Mouse (Mus musculus) kidney, adult 18-20 months (tissue): ENCODE data around the gene Ces1g.

Source experiments
- DNase-seq: peaks from one replicate; pipeline ENCODE4 v3.0.0; 2021

Ces1g gene

DNA sequence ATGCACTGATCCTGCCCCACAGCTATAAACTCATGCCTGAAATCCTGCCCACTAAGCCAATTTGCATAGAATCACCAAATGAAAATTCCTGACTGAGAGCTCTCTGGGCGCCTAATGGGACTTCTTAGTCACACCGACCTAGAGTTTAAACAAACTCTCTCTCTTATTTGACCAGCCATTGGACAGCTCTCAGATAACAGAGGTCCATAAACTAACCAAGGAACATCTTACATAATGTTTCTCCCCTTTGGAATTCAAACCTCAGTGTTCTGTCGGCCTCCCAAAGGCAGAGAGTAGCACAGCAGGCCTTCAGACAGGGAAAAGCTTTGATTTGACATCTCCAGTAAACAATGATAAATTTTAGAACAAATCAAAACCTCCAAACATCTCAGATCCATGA is at the start of gene Ces1g:
Gene Ces1g, minus strand, starts transcription at position 102 of the 400 bp plus-strand sequence.
- DNase-seq = no peak

DNA sequence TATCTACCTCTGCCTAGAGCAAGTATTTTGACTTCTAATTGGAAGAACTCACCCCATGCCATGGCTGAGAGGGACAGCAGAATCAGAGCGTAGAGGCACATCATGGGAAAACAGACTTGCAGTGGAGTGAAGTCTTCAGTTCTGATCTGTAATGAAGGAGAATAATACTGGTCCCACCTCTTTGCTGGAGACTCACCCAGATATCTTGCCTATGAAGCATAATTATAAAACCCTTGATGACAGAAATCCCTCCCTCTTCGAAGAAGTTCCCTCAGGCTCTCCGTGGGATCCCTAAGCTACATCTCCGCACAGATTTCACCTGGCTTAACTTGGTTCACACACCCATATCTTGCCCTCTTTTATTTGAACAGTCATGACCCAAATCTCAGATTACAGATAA is 42.5 kb upstream of the Ces1g start, which contains the start of gene Ces1h:
Gene Ces1h, minus strand, starts transcription at position 101 of the 400 bp plus-strand sequence.
- DNase-seq = no peak

DNA sequence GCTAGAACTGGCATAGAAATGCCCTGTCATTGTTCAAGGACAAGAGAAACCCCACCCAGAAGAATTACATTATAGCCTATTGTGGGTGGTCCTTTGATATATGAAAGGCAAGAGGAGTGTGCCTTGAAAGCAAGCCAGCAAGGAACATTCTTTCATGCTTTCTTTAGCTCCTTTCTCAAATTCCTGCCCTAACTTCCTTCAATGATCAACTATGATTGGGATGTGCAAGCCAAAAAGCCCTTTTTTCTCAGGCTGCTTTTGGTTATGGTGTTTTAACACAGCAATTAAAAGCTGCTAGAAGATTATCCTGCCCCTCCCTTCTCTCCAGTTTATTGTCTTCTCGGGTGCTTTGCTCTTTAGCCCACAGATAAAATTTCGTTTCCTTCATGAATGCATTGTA is 32.4 kb upstream of the Ces1g start:
- DNase-seq = no peak

DNA sequence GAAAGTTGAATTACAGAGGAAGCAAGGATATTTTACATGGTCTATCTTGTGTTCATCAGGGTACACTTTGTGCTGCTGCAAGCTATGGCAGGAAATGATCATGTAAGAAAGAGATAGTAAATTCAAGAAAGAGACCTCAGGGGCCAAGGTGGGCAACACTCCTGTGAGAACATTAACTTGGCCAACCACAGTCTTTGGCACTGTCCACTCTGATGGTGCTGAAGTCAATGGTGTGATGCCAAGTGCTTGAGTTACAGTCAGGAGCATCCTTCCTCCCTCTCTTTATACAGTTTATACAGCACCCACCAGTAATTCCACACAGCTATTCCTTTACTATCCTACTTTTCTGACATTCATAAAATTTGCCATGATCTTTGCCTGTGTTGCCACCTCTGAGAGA is 23.0 kb upstream of the Ces1g start:
- no peak for DNase-seq

DNA sequence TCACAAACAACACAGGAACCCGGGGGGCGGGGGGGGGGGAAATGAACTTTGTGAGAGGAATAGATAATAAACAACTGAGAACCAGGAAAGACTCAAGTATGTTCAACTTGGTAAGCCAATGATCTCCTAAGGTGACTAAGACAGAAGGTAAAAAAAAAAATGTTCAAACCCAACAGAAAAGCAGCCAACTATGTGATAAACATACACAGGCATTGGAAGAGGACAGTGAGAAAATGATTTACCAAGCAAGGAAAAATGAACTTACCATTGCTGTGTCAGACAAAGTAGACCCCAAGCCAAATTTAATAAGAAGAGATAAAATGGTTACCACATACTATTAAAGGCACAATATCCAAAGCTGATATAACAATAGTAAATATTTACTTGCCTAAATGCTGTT is 2.4 kb upstream of the Ces1g start:
- no peak for DNase-seq

DNA sequence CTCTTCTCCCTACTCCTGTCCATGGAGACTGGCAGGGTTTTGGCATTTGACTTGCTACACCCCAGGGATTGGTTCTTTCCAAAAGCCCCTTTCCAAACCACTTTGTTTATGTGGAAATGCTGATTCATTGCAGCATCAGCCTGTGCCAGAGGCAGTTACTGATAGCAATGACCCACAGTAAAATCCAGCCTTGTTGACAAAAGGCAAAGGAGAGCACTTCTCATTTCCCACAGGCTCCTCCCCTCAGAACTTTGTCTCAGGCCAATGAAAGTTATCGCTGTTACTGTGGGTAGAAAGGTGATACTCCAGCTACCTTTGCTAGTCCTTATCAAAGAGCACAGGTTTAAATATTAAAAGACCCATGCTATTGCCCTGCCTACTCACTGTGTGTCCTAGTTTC is 4.4 kb downstream of the Ces1g start:
- DNase-seq = no peak

DNA sequence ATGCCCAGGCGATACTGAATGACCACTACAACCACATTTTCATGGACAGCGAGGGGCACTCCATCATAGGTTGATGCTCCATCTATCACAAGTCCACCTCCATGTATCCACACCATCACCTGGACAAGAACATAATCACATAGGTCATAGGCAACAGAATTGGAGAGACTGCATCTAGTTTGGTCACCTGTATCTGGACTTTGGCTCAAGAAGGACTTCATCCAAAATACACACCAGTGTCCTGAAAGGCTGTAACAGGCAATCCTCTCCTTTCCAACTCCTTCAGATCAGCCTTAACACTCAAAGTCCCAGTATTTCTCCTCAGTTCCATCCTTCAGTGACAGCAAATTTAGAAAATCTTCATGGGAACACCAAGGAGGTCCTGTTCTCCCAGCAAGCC is 6.0 kb downstream of the Ces1g start:
- no peak for DNase-seq

DNA sequence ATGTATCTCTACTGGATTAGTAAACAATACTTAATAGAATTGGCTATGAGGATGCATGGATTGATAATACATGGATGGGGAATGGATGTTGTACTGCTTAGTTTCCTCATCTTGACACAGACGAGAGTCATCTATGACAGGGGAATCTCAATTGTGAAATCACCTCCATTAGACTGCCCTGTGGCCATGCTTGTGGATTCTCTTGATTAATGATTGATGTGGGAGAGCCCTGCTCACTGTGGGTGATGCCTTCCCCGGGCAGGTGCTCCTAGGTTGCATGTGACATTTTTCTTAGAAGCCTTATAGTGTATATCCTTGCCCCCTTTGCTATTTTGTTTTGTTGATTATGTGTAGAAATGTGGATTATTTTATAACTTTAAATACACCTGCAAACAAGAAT is 12.0 kb downstream of the Ces1g start:
- no peak for DNase-seq

DNA sequence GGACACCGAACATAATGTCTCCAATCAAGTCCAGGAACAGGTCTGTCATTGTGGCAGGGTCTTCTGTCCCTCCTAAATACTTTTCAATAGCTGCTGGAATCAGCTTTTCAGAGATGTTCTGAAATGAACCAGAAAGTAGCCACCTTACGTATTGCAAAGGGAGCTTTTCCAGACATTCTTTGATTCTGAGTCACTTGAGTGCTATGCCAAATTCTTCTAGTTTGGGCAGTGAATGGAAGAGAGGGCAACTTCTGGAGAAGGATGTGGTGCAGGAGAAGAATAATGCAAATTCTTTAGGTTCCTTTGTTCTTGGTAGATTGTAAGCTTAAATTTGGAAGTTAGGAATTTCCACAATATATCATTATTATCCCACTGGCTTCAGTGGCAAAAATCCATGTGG is 20.1 kb downstream of the Ces1g start:
- no peak for DNase-seq

DNA sequence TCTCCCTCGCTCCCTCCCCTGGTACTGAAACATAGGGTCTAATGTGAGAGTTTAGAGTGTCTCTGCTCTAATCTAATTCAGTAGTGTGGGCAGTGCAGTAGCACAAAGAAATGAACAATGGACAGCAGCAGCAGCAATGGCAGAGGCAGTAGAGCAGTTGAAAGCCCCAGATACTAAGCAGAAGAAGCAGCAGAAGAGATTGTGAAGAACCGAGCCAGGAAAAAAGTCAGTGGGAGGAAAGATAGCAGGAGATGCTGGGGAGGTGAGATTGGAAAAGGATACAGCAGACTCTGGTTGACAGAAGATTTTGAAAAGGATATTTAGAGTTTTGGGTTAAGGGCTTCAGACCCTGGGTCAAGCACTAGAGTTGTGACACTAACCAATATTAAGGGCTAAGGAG is 21.6 kb downstream of the Ces1g start:
- DNase-seq = no peak

DNA sequence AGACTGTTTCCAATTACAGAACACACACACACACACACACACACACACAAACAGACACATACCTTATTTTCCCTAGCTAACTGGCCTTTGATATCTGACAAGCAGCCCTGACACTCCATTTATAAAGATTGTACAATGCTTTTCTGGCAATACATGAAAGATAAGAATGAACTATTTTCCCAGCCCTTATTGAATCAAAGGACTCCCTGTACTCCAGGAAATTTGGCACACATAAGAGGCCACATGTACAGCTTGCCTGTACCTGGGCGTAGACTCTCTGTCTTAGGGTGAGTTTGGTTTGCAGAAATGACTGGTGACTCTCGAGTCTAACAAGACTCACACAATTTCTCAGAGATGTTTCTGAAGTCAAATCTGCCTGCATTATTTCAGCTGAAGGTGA is 53.2 kb downstream of the Ces1g start:
- no peak for DNase-seq

DNA sequence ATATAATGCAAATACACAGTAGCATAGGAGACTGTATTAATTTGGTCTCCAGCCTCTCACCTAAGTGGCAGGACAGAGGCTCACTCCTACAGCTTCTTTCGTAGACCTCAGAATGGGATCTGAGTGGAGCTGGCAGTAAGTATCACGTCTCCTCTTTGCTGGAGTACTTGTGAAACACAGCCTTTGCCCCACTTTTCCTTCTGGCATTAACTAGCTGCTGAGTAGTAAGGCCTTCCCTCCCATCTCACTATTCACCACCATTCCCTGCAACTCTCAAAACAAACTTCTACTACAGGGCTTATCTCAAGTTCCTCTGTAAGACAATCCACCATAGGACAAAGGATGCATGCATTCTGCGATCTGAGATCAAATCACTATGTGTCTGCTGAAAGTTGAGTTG is 54.8 kb downstream of the Ces1g start:
- no peak for DNase-seq

DNA sequence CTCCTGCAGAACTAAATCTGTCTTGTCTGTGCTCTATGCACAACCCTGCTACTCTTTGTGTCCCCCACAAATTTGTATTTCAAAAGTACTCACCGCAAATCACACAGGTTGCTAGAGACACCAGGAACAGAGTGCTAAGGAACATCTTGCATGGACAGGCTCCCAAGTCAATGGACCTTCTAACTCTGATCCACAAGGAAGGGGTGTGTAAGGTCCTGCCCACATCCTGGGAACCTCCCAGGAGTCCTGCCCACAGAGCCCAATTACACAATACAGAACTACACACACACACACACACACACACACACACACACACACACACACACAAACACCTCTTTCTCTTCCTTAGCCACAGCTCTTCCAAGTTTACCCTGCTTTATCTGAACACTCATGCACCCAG is 57.6 kb downstream of the Ces1g start, which contains the start of gene Ces1f:
Gene Ces1f, minus strand, starts transcription at position 192 of the 400 bp plus-strand sequence.
- DNase-seq = no peak

DNA sequence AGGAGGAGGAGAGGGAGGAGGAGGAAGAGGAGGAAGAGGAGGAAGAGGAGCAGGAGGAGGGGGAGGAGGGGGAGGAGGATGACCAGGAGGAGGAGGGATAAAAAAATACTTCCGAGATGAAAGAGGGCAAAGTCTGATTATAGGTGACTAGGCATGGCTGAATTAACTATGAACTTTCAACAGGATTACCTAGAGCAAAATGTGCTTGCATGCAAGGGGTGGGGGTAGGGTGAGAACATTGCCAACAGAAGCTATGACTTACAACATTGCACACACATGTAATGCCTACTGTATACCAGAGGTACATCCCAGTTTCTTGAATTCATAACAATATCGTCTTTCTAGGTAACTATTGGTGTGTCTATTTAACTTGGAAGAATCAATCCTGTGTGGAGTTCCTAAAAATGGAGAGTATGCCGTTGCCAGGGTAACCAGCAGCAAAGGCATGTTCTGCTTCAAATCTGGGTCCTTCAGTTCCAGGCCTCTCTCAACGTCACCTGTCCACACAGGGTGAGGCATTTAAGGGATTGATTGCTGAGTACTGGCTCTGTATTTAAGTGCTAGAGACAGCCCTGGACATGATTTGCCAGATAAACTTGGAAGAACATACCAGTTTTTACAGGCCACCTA is 58.8 kb downstream of the Ces1g start:
- DNase-seq = no peak

DNA sequence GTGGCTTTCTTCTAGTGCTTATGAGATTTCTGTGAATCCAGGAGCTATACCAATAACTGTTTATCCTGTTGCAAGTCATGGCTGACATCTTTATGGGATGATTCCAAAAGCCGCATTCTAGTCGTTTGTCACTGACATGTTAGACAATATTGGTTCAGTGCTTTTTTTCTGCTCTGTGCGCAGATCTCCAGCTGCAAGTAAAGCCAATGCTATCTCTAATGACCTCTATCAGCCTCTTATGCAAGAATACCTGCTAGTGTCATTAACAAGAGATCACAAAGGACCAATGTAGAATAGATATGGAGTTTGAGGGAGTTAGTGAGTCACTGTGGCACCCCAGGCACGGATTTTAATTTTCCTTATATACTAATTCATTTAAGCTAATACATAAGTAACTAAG is 62.5 kb downstream of the Ces1g start:
- DNase-seq = no peak

DNA sequence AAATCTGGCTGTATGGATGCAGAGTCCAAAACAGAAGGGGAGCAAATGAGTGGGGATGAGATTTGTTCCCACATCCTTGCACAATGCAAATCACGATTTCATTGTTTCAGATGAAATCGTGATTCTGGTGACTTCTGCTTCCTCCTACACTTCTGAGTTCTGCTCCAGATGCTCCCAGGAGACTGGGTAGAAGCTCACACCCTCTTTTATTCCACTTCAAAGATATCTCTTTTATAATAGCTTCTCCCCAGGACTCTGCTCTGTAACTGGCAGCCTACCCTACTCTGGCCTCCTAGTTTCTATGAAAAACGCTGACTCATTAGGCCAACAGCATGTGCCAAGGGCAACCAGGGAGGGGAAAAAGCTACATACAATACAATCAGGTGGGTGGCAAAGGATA is 63.8 kb downstream of the Ces1g start:
- no peak for DNase-seq

DNA sequence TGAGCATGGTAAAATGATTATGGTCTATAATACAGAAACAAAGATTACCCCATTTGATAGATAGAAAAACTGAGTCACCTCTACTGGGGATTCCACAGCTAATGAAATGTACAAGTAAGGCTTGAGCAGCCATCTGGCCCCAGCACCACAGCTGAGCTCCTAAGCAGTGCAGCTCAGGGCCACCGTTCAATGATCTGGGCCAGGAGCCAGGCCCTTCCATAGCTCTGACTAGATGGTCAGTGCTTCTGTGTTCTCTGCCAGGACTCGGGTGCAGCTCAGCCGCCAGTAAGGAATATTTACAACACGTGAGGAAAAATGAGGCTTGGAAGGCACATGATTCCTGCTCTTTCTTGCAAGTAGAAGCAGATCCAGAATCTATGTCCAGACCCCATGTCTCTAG is 64.4 kb downstream of the Ces1g start:
- peak; percentile 63 for DNase-seq

DNA sequence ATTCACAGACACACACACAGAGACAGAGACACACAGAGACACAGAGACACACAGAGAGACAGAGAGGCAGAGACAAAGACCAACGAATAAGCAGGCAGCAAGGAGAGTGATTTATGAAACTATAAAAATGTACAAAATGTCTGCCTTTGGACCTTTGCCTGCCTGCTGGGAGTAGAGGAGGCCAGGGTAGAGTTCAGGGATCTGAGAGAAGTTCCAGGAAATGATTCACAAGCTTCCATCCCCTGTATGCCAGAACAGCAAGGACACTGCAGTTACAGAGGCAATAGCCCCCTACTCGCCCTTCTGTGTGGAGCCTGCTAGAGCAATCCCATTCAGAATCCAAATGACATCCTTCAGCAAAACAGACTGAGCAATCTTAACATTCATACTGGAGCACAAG is 75.7 kb downstream of the Ces1g start:
- DNase-seq = no peak

DNA sequence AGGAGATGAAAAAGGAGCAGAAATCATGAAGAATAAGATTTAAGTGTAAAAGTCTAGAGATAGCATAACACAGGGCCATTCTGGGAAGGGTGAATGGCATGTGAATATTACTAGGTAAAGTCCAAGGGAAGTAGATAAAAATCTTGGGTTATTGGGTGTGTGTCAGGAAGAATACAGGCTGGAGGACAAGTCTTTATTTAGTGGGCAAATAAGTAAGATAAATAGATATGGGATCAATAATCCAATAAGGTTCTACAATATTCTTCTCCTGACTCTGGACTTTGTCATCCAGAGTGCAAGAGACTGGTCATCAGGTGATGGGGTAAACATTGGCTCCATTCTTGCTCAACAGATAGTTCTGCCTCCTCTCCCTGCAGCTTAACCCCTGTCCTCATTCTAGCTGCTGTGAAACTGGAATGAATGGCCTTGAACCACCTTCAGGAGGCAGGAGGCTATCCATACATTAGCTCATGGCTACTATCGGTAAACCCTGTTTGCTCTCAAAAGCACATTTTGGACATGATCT is 84.6 kb downstream of the Ces1g start:
- DNase-seq = no peak
